11 mouse cellular contexts compared by ENCODE assay signal in genomic region chr13:51732097-51732664, GRCm38 (mm10).
DNase-seq lines count a peak whose midpoint lies in the region; ATAC-seq lines count a peak whose summit lies in the region.
"Had no signal": no experiment of that assay in that cellular context is flagged by ENCODE, and none has a peak within 500 bp of the region (broad histone marks: within the 10 kb centered on the region; RNA-seq: fewer than 3 reads in every experiment).

No protein-coding gene starts in this region.

- H3K4me2 ChIP-seq in hindbrain, embryonic 12.5 days (replicated peaks) = no peak overlapping the region
- no peak overlapping the region for H3K4me2 ChIP-seq in midbrain, embryonic 16.5 days (ENCODE audit: low read length)

- peak overlapping the region; percentile 49 for H3K27ac ChIP-seq in hindbrain, embryonic 12.5 days
- H3K27ac ChIP-seq in midbrain, embryonic 16.5 days (ENCODE audit: low read length) = no peak overlapping the region
- H3K27ac ChIP-seq: liver, embryonic 14.5 days had no signal

- ATAC-seq in hindbrain, embryonic 12.5 days (ENCODE audit: low FRiP score) = peak; percentile 53
- ATAC-seq in midbrain, embryonic 16.5 days = peak; percentile 49; the same call in 1 of the 2 replicates

- DNase-seq in cerebellum, adult 11-12 months = peak; percentile 34
- DNase-seq in cerebellum, adult 8-10 months = no peak
- DNase-seq in ES-CJ7 (ENCODE audit: low read depth, low spot score) = peak; percentile 58
- no peak for DNase-seq in frontal cortex, adult 2 months (ENCODE audit: extremely low spot score in 1 of 2, low spot score in 1 of 2)
- DNase-seq in adrenal gland, postnatal 14 days = no peak
- no peak for DNase-seq in layer of hippocampus, adult 18-20 months (ENCODE audit: low spot score in 2 of 2)
- DNase-seq: heart, adult 11 months; layer of hippocampus, adult 9-11 months had no signal

- H3K27me3 ChIP-seq in hindbrain, embryonic 12.5 days = no peaks in the 10 kb centered on the region
- H3K27me3 ChIP-seq in midbrain, embryonic 16.5 days (ENCODE audit: control insufficient read depth, insufficient read depth, low read depth, low read length) = no peaks in the 10 kb centered on the region

- H3K9me3 ChIP-seq in hindbrain, embryonic 12.5 days (replicated peaks) = no peaks in the 10 kb centered on the region
- H3K9me3 ChIP-seq in midbrain, embryonic 16.5 days (replicated peaks; ENCODE audit: control insufficient read depth, low read length, poor library complexity, severe bottlenecking) = no peaks in the 10 kb centered on the region

- H3K4me1 ChIP-seq in hindbrain, embryonic 12.5 days = peaks cover 30% of the 10 kb centered on the region
- peaks cover 2% of the 10 kb centered on the region; the same call in 1 of the 2 replicates for H3K4me1 ChIP-seq in midbrain, embryonic 16.5 days (ENCODE audit: control insufficient read depth, insufficient read depth, low read length)

- no peak overlapping the region for H3K9ac ChIP-seq in hindbrain, embryonic 12.5 days
- no peak overlapping the region for H3K9ac ChIP-seq in midbrain, embryonic 16.5 days (ENCODE audit: low read depth, low read length)
- H3K9ac ChIP-seq: liver, embryonic 14.5 days had no signal

- H3K4me3 ChIP-seq in hindbrain, embryonic 12.5 days = no peak overlapping the region
- no peak overlapping the region for H3K4me3 ChIP-seq in midbrain, embryonic 16.5 days (ENCODE audit: low read depth, low read length)

- 53% methylated on average over 14 of the region's 14 CpGs for WGBS in hindbrain, embryonic 12.5 days
- 48% methylated on average over 14 of the region's 14 CpGs for WGBS in midbrain, embryonic 16.5 days

- no peaks in the 10 kb centered on the region for H3K36me3 ChIP-seq in hindbrain, embryonic 12.5 days
- H3K36me3 ChIP-seq in midbrain, embryonic 16.5 days (ENCODE audit: control insufficient read depth, insufficient read depth, low read length) = no peaks in the 10 kb centered on the region

Comparison
In these comparisons a context has a peak if more than half of its experiments do, and no peak if none do; other contexts are left out.
1. DNase-seq: peak in cerebellum, adult 11-12 months (single experiment) and ES-CJ7 (single experiment); none in cerebellum, adult 8-10 months (single experiment), frontal cortex, adult 2 months (0 of 2), adrenal gland, postnatal 14 days (single experiment) and layer of hippocampus, adult 18-20 months (0 of 2).